Mouse (Mus musculus) ES-Bruce4 (cell line): ENCODE results near the gene Foxi2.

Source experiments
- CTCF ChIP-seq: IDR thresholded peaks from one replicate; pipeline ENCODE4 v1.8.1; 2011; ENCODE audit warnings: low read depth, low read length
- POLR2A ChIP-seq: IDR thresholded peaks from one replicate; pipeline ENCODE4 v1.8.1; 2011; ENCODE audit warnings: low read length; ENCODE audit not compliant: insufficient read depth

DNA sequence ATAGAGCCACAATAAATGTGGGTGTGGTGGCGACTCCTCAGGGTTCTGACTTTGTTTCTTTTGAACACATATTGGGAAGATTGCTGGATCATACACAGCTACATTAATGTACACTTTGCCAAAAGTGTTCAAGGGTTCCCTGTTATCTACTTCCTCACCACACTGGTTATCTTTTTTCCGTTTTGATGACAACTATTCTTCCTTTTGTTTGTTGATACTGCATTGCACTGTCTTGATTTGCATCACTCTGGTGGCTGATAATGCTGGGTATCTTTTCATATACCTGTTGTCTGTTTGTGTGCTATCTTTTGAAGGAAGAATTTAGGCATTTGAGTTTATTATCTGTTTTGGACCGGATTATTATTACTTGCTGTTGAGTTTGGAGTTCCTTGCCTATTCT is 3.3 kb upstream of the Foxi2 start:
- TF ChIP-seq CTCF (no peak), POLR2A (no peak)
